Mouse (Mus musculus) thymus, adult 2 months (tissue): ENCODE measurements around the gene Aoc2.

Experiments used
- CTCF ChIP-seq: fragments of 200-500 bp; IDR thresholded peaks from 2 replicates; pipeline ENCODE4 v1.5.1; 2012; ENCODE audit warnings: mild to moderate bottlenecking, control low read depth, low read length, moderate library complexity, borderline replicate concordance; ENCODE audit not compliant: control insufficient read depth, poor library complexity, insufficient read depth; ENCODE audit errors: extremely low read depth
- POLR2A ChIP-seq: fragments of 200-500 bp; IDR thresholded peaks from 2 replicates; pipeline ENCODE4 v1.6.1; 2012; ENCODE audit warnings: mild to moderate bottlenecking, low read length, control low read depth, moderate library complexity; ENCODE audit not compliant: control insufficient read depth, poor library complexity, insufficient read depth; ENCODE audit errors: extremely low read depth

DNA sequence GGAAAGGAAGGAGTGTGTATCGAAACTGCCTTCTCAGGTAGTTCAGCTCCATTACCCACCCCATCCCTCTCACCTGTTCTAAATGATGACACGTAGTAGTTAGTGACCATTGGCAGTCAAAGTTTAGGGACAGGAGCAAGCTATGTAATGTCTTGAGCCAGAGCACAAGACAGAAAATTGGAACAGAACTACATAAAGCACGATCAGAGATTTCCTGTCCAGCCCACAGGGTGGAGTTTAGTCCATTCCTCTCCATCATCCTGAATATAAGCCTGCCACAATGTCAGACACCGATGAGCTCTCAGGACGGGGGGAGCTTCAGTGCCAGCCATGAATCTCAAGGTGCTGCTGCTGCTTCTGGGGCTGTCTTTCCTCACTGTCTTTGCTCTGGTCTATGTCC, at the start of gene Aoc2:
- TF ChIP-seq POLR2A: no peak
- TF ChIP-seq CTCF: no peak
